Mouse (Mus musculus) cortical plate, adult 2 months (tissue): ENCODE measurements around the gene C2. TPM values are rescaled to one million over a fixed set of nuclear protein-coding genes. Genes with fewer than 3 reads are reported as not detected.
A peak's percentile ranks its signal among the peaks of the same experiment; 100 is the strongest.

Experiments
- H3K27ac ChIP-seq: fragments of 200-500 bp; 2 replicates; pipeline ENCODE4 v1.5.1; 2012; ENCODE audit warnings: low read length, control low read depth, inconsistent platforms; ENCODE audit not compliant: insufficient read depth
- H3K4me1 ChIP-seq: fragments of 200-500 bp; 2 replicates; pipeline ENCODE4 v1.6.1; 2011; ENCODE audit warnings: low read length; ENCODE audit not compliant: control insufficient read depth, insufficient read depth
- H3K4me3 ChIP-seq: fragments of 200-500 bp; 2 replicates; pipeline ENCODE4 v1.5.1; 2011; ENCODE audit warnings: mild to moderate bottlenecking, low read length, control low read depth; ENCODE audit not compliant: insufficient read depth
- CTCF ChIP-seq: fragments of 200-500 bp; IDR thresholded peaks from 2 replicates; pipeline ENCODE4 v1.5.1; 2011; ENCODE audit warnings: mild to moderate bottlenecking, control low read depth, low read length; ENCODE audit not compliant: insufficient read depth; ENCODE audit errors: extremely low read depth
- POLR2A ChIP-seq: fragments of 200-500 bp; IDR thresholded peaks from 2 replicates; pipeline ENCODE4 v1.6.1; 2011; ENCODE audit warnings: mild to moderate bottlenecking, low read length, control low read depth; ENCODE audit not compliant: insufficient read depth; ENCODE audit errors: extremely low read depth
- polyA plus RNA-seq: library from polyadenylated mRNA; depleted of rRNA; stranded (reverse); fragments of >200 nt; gene quantifications from 2 replicates; pipeline ENCODE4 v1.2.3, GENCODE M21; 2012

Gene C2
- polyA plus RNA-seq, 1 experiment = 3.2 TPM

DNA sequence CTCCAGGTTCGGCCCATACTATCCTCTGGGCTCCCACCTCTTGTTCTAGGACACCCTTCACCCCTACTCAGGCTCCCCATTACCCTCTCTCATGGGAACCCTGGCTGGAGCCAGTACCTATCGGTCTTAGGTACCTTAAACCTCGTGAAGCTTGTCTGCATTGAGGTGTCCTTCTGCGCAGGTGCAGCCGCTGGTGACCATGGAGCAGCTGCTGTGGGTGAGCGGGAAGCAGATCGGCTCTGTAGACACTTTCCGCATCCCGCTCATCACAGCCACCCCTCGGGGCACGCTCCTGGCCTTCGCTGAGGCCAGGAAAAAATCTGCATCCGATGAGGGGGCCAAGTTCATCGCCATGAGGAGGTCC is 33.7 kb upstream of the C2 start:
- no peak for TF ChIP-seq CTCF
- TF ChIP-seq POLR2A = no peak
- H3K4me1 ChIP-seq = peaks cover 2% of the 10 kb centered on the region
- peak overlapping the region; percentile 91 for H3K4me3 ChIP-seq
- H3K27ac ChIP-seq = peak overlapping the region; percentile 81; the same call in 1 of the 2 replicates

DNA sequence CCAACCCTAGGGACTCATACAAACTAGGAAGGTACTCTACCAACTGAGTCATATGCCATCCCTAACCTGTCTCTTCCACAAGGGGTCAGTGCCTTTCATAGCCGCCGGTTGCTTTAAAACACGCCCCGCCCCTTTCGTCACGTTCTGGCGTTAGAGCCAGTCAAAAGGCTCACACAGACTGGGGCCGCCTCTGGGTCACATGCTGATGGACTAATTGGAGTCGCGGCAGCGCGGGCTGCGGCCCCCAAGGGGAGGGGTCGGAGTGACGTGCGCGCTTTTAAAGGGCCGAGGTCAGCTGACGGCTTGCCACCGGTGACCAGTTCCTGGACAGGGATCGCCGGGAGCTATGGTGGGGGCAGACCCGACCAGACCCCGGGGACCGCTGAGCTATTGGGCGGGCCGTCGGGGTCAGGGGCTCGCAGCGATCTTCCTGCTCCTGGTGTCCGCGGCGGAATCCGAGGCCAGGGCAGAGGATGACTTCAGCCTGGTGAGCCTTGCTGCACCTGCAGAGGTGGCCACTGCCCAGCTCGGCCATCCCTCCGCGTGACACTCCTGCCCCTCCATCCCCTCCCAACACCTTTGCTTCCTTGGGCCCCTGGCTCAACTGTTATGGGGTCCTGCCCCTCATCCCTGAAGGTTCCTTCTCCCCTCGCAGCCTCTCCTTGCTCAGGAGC is 33.1 kb upstream of the C2 start, which contains the start of gene Neu1:
Gene Neu1, plus strand, starts transcription at position 193 of the 674 bp plus-strand sequence.
- Histone ChIP-seq H3K4me1 (peaks cover 2% of the 10 kb centered on the region), H3K27ac (peak within 1 kb of the TSS; percentile 81), H3K4me3 (peak within 1 kb of the TSS; percentile 91)
- peak; percentile 48 for TF ChIP-seq CTCF
- TF ChIP-seq POLR2A = peak; percentile 69; the same call in 1 of the 2 replicates

DNA sequence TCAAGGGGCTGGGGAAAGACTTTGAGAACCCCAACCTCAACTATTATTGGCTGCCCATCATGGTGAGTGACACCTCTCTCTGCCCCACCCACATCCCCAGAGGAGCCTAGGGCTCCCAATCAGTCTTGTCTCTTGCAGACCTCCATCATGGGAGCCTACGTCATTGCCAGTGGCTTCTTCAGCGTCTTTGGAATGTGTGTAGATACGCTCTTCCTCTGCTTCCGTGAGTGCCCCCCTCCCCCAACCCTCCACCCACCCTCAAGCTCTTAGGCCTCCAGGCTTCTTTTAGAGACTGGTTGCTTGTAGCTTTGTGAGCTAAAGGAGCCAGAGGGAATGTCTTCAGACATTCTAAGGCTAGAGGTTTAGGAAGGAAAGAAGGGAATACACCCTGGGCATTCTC is 30.8 kb upstream of the C2 start:
- Histone ChIP-seq H3K4me3 (no peak overlapping the region), H3K27ac (no peak overlapping the region), H3K4me1 (peaks cover 2% of the 10 kb centered on the region)
- TF ChIP-seq POLR2A = no peak

DNA sequence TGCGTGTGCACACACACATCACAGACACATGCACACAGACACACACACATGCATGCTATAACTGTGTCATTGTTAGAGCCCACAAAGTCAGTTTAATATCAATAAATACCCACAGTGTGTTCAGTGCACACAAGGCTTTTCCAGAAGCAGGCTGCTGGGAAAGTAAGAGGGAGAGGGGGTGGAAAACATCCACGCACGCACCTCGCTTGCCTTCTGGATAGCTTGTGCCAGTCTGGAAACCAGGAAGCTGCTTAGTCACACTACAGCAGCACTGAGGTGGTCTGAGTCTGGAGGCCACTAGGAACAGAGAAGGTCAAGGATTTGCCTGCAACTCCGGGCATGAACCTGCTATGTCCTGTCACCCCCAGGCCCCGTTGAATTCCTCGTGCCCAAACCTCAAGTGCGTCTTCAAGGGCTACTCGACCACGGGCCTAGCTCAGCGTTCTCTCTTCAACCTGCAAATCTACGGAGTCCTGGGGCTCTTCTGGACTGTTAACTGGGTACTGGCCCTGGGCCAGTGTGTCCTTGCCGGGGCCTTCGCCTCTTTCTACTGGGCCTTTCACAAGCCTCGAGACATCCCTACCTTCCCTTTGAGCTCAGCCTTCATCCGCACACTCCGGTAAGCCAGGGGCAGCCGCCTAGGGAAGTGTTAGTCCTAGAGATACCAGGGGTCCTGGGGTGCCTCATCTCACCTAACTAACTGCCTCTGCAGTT is 29.4 kb upstream of the C2 start:
- H3K4me3 ChIP-seq = no peak overlapping the region
- TF ChIP-seq CTCF = no peak
- TF ChIP-seq POLR2A = no peak
- peaks cover 2% of the 10 kb centered on the region for H3K4me1 ChIP-seq
- no peak overlapping the region for H3K27ac ChIP-seq

DNA sequence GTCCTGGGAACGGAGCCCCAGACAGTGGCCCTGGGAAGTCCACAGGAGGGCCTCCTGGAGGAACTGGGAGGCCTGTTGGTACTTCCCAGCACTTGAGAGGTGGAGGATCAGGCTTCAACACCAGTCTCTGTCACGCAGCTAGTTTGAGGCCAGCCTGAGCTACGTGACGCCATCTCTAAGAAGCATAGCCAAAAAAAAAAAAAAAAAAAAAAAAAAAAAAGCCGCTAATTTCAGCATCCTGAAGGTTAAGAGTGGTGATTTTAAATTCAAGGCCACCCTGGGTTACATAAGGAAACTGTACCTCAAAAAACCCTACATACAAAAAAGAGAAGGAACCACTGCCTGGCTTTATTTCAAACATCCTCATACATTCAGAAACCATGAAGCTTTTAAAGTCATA is 26.2 kb upstream of the C2 start:
- Histone ChIP-seq H3K27ac (no peak overlapping the region), H3K4me1 (peaks cover 2% of the 10 kb centered on the region), H3K4me3 (no peak overlapping the region)
- TF ChIP-seq CTCF (no peak), POLR2A (no peak)

DNA sequence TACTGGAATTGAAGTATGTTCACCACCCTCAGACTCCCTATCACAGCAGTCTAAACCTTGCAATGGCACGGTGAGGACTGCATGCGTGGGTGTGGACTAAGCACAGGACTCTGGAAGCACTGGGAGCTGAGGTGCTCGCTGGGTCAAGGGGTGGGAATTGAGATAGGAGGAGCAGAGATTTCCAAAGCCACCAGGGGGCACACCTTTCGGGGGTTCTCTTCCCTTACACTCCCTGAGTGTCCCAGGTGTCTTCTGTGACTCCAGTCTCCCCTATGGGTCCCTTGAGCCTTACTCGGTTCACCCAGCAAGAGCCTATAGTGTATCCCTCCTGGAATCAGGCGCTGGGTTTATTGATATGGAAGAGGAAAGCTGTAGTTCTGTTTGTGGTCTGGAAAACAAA is 24.9 kb upstream of the C2 start:
- Histone ChIP-seq H3K27ac (no peak overlapping the region), H3K4me1 (peaks cover 2% of the 10 kb centered on the region), H3K4me3 (no peak overlapping the region)
- no peak for TF ChIP-seq POLR2A
- 0 out of 2 replicates have a peak, but pooled peaks have one; percentile 13 for TF ChIP-seq CTCF

DNA sequence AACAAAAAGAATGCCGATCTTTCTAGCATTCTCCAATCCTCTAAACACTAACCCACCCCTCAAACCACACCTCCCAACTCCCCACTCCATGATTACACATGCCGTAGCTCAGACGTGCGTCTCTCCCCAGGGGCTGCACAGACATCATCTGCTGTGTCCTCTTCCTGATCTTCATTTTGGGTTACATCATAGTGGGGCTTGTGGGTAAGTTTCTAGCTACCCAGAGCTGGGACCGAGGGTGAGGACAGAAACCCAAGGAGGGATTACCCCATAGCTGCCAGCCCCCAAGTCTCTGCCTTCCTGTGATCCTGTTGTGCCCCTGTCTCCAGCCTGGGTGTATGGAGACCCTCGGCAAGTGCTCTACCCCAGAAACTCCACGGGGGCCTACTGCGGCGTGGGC is 19.1 kb upstream of the C2 start:
- no peak overlapping the region for H3K27ac ChIP-seq
- TF ChIP-seq CTCF (no peak), POLR2A (no peak)

DNA sequence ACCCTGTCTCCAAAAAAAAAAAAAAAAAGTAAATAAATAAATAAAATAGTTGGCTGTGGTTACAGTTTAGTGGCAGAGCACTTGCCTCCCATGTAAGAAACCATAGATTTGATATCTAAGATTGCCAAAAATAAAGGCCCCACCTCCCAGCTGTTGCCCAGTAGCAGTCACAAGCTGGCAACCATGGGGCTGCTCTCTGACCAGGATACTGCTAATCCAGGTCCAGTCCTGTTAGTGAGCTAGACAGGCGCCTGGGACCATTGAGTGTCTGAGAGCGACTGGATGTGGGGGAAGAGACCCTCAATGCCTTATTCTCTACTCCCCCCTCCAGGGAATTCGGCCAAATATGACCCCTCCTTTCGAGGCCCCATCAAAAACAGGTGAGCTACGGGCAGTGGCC is 18.3 kb upstream of the C2 start:
- Histone ChIP-seq H3K27ac (no peak overlapping the region), H3K4me1 (no peaks in the 10 kb centered on the region), H3K4me3 (no peak overlapping the region)
- TF ChIP-seq POLR2A = no peak
- TF ChIP-seq CTCF = no peak

More for the DNA sequence above, 19.1 kb upstream of the C2 start:
- Histone ChIP-seq H3K4me3 (no peak overlapping the region), H3K4me1 (no peaks in the 10 kb centered on the region)

DNA sequence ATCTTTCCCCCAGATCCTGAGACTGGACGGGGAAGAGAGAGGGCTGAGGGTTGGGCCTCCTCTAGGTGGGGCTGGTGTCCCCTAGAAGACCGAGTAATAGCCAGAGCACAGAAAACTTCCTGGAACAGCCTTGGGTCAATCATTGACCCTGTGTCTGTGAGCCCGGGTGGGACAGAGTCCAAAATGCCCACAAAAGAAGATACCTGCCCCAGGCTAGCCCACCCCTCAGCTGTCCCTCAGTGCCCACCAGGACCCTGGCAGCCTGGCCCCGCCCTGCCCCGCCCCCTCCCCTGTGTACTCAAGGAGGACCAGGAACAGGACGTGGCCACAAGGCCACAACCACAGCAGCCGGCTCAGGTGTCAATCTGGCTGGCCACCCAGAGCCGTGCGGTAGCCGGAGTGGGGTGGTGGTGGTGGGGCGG is 17.4 kb upstream of the C2 start:
- Histone ChIP-seq H3K27ac (no peak overlapping the region), H3K4me1 (no peaks in the 10 kb centered on the region), H3K4me3 (no peak overlapping the region)
- TF ChIP-seq POLR2A = no peak
- no peak for TF ChIP-seq CTCF
